Mouse (Mus musculus) left cerebral cortex, adult 8-10 months (tissue): ENCODE results near the gene Ddost. TPM values are rescaled to one million over a fixed set of nuclear protein-coding genes. Genes with fewer than 3 reads are reported as not detected.
"Not testable (repeated sequence)": the region's sequence is repeated elsewhere in the genome, so short reads cannot be mapped to it uniquely, and the experiment has no call there.

Source experiments
- DNase-seq, 2 experiments: peaks; one replicate each; pipeline ENCODE4 v3.0.0; 2022; ENCODE audit warnings: low spot score in 2 of 2
- total RNA-seq, 4 experiments: library from RNA; stranded (reverse); gene quantifications; 2 replicates each; pipeline ENCODE4 v1.2.4; 2022

The Ddost gene
- total RNA-seq, 4 experiments from 2014 or later: 92.1 to 102 (median 93.0) TPM

DNA sequence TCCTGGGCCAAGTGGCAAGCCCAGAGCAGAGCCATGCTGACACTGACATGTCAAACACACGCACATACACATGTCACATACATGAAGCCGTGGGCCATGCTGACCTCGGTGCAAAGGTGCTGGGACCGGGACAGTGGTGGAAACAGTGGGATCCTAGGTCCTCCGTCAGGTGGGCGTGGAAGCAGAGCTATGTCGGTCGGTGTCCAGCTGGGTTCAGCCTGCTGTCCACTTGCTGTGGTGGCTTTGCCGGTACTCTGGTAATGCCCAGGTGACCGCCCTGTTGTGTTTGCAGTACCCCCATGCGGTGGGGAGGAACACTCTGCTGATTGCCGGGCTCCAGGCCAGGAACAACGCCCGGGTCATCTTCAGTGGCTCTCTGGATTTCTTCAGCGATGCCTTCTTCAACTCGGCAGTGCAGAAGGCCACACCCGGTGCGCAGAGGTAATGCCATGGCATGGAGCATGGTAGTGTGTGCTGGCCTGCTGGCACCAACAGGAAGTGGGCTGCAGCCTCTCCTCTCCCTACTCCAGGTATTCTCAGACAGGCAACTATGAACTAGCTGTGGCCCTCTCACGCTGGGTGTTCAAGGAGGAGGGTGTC is 5.9 kb downstream of the Ddost start:
- no peak for DNase-seq

- DNase-seq: no peak
These were observed 7.1 kb downstream of the Ddost start for GRCm38 (mm10) chr4:138311595-138311994.

- no peak for DNase-seq
These were observed 7.6 kb downstream of the Ddost start for GRCm38 (mm10) chr4:138312105-138312504.

DNA sequence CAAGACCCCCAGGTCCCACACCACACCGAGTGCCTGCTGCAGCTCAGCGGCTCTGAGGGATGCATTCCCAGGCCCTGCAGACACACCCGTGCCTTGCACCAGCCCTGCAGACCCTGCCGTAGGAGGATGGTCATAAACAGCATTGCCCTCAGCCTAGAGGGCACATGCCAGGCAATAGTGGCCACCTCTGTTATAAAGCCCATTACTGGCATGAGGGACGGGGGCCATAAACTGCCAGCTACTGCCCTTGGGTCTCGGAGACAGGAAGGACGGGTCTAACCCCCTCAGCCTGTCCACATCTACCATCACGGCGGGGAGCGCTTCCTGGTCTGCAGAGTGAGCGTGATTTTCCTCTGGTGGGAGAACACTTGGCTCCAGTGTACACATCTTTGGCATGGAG is 8.5 kb downstream of the Ddost start:
- no peak for DNase-seq

DNA sequence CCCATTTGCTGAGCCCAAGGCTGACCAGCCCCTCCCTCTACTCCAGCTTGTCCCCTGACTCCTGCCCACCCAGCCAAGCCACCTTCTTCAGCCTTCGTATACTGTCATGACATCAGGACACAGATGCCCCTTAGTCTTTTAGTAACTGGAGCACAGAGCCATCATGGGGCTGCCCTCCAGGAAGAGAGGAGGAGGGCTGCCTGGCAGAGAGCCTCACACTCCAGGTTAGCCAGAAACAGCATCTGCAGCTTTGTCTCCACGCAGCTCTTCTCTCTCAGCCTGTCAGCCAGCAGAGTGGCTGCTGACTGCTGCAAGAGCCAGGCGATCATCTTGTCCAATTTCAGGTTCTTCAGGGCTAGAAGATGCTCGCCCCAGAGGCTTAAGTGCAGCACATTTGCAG is 9.3 kb downstream of the Ddost start:
- DNase-seq: no peak

- no peak for DNase-seq
These were observed 11.3 kb downstream of the Ddost start for GRCm38 (mm10) chr4:138315781-138316180.

GRCm38 (mm10) chr4:138316369-138316768 is 11.8 kb downstream of the Ddost start:
- no peak for DNase-seq

DNA sequence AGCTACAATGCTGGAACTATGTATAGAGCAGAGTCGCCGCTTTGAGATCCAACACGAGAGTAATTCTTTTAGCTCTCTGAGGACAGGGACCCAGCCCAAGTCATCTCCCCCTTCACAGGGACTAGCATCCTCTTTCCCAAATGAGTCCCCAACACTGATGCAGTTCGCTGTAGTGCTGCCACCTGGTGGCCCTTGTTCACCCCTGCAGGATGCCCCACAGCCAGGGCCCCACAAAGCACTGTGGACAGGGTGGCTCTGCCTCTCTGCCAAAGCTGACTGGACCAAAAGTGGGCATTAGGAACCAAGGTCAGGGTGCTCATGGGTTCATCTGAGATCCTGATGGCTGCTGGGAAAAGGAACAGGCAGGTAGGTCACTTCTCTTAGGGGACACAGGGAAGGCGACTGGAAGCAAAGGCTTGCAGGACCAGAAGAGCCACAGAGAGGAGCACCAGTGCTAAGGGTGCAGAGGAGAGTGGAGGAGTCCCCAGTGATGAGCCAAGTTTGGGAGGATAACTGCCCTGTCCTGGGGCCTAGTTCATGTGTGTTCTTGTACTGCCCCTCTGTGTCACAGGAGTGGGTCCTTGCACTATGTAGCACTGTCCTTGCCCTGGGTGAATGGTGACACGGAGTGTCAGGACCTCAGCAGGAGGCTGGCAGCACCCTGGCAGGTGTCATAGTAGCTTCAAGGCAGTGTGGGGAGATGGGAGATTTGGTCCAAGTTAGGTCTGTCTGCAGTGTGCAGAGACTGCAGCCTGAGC is 14.2 kb downstream of the Ddost start:
- DNase-seq: no peak

- DNase-seq: peak; percentile 74 to 82
These were observed 15.0 kb downstream of the Ddost start for GRCm38 (mm10) chr4:138319508-138319907.

GRCm38 (mm10) chr4:138320711-138321110 is 16.2 kb downstream of the Ddost start:
- DNase-seq: no peak

DNA sequence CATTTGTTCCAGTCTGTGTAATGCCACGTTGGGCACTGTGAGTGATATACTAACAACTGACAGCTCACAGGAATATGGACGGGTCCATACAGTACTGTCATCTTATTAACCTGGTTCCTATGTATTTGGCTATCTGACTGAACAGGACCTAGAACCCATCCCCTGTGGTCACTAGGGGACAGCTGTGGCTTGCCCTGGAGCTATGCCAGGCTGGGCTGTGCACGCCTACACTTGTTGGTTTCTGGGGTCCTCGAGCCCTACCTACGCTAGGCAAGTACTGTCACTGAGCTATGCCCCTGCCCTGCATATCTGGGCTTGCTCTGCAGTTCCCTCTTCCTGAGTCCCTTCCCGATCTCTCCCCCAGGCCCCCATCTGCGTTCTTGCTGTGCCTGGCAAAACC is 17.0 kb downstream of the Ddost start:
- DNase-seq: no peak

- no peak for DNase-seq
These were observed 18.2 kb downstream of the Ddost start for GRCm38 (mm10) chr4:138322692-138323091.

DNA sequence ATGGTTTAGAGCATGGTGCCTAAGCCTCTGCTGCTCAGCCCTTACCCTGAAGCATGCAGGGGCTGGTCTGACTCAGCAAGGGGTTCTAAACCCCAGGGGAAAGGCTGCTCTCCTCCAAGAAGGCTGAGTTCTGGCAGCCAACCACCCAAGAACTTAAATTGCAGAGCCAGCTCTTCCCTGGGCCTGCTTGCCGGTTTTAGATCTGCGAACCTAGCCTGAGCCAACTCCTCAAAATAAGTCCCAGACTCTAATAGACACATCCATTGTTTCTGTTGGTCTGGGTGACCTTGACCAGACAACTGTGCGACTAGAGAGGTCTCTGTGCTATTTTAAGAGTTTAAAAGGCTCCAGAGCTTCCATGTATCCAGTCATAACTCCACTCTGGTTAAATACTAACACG is 19.2 kb downstream of the Ddost start:
- DNase-seq: no peak

DNA sequence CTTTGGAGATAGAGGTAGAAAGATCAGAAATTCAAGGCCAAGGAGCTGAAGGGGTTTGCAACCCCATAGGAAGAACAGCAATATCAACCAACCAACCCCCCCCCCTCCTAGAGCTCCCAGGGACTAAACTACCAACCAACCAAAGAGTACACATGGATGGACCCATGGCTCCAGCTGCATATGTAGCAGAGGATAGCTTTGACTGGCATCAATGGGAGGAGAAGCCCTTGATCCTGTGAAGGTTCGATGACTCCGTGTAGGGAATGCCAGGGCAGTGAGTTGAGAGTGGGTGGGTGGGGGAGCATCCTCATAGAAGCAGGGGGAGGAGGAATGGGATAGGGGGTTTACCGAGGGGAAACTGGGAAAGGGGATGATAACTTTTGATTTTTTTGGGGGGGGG is 19.9 kb downstream of the Ddost start:
- DNase-seq: no peak

DNA sequence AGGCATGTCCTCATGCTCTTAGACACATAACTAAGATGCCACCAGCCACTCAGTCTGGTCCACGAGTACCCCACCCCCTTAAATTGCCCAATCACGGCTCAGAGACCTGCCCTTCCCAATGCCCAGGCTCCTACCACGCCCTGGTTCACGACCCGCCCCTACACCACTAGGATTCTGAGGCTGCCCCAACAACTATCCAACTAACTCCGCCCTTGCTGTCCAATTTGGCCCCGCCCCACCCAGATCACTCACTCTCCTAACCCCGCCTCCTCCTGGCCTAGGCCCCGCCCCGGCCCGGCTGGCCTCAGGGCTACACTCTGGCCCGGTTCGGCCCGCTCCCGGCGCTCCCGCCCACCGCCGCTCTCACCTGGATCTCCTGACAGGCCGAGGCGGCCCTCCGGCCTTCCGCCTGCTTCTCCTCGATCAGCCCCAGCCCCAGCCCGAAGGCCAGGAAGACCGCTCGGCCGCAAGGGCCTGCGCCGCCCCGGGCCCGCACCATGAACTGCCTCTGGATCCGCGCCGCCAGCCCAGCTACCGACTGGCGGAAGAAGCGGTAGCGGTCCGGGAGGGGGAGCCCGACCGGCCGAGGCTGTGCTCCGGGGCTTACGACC is 21.0 kb downstream of the Ddost start:
- DNase-seq: peak; percentile 82 to 91

DNA sequence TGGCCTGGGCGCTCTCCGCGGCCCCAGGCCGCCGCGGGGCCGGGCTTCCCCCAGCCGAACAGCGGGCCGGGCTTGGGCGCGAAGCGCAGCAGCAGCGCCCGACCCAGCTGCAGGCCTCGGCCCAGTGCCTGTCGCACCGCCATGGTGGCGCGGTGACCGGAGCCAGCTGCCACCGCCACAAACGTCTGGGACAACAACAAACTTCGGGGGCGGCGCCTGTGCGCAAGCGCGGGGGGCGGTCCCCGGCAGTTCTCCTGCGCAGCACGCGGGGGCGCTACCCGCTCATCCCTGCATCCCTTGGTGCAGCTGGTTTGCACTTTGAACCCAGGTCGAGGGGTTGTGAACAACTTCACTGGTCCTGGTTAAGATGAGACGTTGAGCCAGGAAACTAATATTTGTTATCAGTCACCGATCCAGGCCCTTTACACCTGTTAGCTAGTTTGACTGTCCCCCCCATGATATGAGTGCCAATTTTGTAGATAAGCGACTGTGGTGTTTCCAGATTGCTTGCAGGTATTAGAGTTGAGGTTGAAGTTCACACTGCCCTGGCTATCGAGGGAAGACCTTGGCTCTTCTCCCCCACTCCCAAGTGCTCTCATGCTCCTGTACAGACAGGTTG is 21.7 kb downstream of the Ddost start, which contains the start of gene Pink1:
Gene Pink1, minus strand, starts transcription at position 231 of the 619 bp plus-strand sequence.
- DNase-seq: peak; percentile 87

- not testable (repeated sequence) for DNase-seq
These were observed 22.6 kb downstream of the Ddost start for GRCm38 (mm10) chr4:138327155-138327554.

- no peak for DNase-seq
These were observed 23.5 kb downstream of the Ddost start for GRCm38 (mm10) chr4:138327891-138328470.

GRCm38 (mm10) chr4:138330264-138330671 is 25.7 kb downstream of the Ddost start:
- no peak for DNase-seq

DNA sequence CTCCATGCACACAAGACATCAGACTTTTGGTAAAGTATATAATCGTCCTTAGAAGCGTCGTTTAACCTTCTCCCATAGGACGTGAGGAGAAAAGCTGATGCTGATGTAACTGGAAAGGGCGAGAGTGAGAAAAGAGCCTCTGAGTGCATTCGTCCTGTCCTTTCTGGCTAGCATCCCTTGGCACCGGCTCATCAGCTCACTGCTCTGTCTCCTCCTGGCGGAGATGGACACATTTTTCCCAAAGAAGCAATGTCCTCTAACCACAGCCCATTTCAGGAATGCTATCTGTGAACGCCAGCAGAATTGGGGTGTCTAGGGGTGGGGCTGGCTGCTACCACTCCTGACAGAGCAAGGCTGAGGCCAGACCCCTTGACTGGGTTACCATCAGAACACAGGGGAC is 27.1 kb downstream of the Ddost start:
- DNase-seq: no peak

DNA sequence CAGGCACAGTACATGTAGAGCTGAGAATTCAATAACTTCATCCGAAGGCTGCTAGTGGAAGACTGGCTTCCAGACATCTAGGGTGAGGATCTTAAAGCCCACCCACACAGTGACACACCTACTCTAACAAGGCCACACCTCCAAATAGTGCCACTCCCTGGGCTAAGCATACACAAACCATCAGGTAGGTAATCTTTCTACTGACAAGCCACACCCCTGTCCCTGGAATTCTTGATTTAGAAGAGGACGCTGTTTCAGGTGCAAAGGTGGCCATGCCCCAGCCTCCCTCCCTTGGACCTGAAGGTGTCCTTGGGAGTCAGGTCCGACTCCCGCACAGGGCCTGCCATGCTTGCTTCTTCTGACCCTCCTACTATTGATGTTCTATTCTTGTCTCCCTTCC is 28.6 kb downstream of the Ddost start:
- no peak for DNase-seq

DNA sequence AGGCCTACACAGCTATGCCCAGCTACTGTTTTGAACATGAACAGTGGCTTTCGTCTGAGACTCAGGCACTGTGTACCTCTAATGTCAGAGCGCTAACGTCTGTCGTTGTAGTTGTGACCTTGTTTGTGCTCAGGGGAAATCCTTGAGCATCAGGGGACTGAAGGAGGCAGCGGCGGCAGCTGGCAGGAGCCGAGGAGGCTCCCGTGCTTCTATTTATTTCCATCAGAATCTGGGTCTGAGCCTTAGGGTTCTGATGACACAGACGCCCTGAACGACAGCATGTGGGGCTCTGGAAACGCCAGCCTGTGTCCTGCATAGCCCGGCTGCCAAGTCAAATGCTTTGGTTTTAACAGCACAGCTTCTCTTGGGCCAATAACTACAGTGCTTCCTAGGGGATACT is 30.5 kb downstream of the Ddost start:
- no peak for DNase-seq
